9 mouse cellular contexts compared by ENCODE assay signal in the genomic region with DNA sequence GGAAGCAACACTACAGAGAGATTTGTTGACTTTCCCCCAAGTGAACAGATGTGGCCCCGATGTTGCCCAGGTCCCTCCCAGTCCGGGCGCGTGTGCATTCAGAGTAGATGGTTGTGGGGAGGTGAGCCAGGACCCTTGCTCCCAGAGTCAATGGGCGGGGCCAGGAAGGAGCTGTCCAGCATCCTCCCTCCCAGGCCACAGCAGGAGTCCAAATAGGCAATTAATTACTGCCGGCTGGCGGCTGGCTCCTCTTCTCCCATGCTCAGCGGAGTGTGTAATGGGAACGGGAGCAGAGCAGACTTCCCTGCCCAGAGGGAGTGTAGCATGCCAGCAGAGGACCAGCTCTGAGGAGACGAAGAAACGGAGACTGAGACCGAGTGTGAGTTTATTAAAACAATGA. TPM values are rescaled to one million over a fixed set of nuclear protein-coding genes. Genes with fewer than 3 reads are reported as not detected.
DNase-seq lines count a peak whose midpoint lies in the region; ATAC-seq and TF ChIP-seq lines count a peak whose summit lies in the region.
"Had no signal": no experiment of that assay in that cellular context is flagged by ENCODE, and none has a peak within 500 bp of the region (broad histone marks: within the 10 kb centered on the region; RNA-seq: fewer than 3 reads in every experiment).

No protein-coding gene starts in this region.

- peaks cover 10% of the 10 kb centered on the region; the same call in 1 of the 2 replicates for H3K27me3 ChIP-seq in limb, embryonic 14.5 days (ENCODE audit: control insufficient read depth, insufficient read depth, low read length)

- no peak overlapping the region for H3K9ac ChIP-seq in limb, embryonic 14.5 days (ENCODE audit: low read depth, low read length, severe bottlenecking)

- no peak for TF ChIP-seq POLR2A in limb, embryonic 14.5 days (IDR thresholded peaks at IDR 0.05; ENCODE audit: borderline replicate concordance, extremely low read depth, insufficient read depth, insufficient read length)

- no peak overlapping the region for H3K4me2 ChIP-seq in limb, embryonic 14.5 days (replicated peaks; ENCODE audit: low read depth, low read length, severe bottlenecking)

- no peaks in the 10 kb centered on the region for H3K36me3 ChIP-seq in limb, embryonic 14.5 days (ENCODE audit: control insufficient read depth, insufficient read depth, low read length)

- no peak overlapping the region for H3K27ac ChIP-seq in limb, embryonic 14.5 days (replicated peaks; ENCODE audit: low read depth, low read length)

- 2% methylated on average over 12 of the region's 12 CpGs for WGBS in limb, embryonic 14.5 days

- no peaks in the 10 kb centered on the region for H3K9me3 ChIP-seq in limb, embryonic 14.5 days (ENCODE audit: control insufficient read depth, low read length)

- H3K4me1 ChIP-seq in limb, embryonic 14.5 days (ENCODE audit: control insufficient read depth, insufficient read depth, low read length): no peaks in the 10 kb centered on the region

- H3K4me3 ChIP-seq in limb, embryonic 14.5 days (replicated peaks; ENCODE audit: low read length): no peak overlapping the region

- DNase-seq in ovary, postnatal 14 days (ENCODE audit: low spot score): peak; percentile 18
- DNase-seq in ovary, adult 18-20 months (ENCODE audit: low spot score): no peak
- peak; percentile 64 for DNase-seq in cerebellum, adult 9-11 months
- DNase-seq in limb, embryonic 14.5 days (ENCODE audit: low spot score): peak; percentile 33
- DNase-seq in testis, postnatal 10 days (ENCODE audit: low spot score): peak; percentile 60
- no peak for DNase-seq in right cerebral cortex, postnatal 36 days (ENCODE audit: low spot score in 2 of 2)
- DNase-seq in urinary bladder, adult 18-20 months (ENCODE audit: low spot score in 2 of 2): no peak

- ATAC-seq in hematopoietic stem cell, adult 5-6 weeks (replicated peaks in 1 of 2; ENCODE audit: insufficient read depth in 1 of 2, low FRiP score in 2 of 2, low TSS enrichment in 1 of 2, low read depth in 1 of 2, poor library complexity in 2 of 2, severe bottlenecking in 2 of 2): peak; percentile 43 to 48; a peak in 2 of 4 replicates
- no peak for ATAC-seq in limb, embryonic 14.5 days (ENCODE audit: low FRiP score, low read depth)

RNA-seq across cellular contexts. Expression of a gene that starts 15.5 kb away (rescaled TPM):
- total RNA-seq in hematopoietic stem cell, adult 5-6 weeks (2017): not detected in 2 replicates
- polyA plus RNA-seq in limb, embryonic 14.5 days (2012; rRNA removed): 0.21 and 0.36 TPM in 2 replicates
- not detected in 2 replicates for polyA plus RNA-seq in limb, embryonic 14.5 days (2014; fragmentation: Nextera tagmentation; extraction: Ambion mirVana)
- polyA plus RNA-seq: heart, postnatal 0 days had no signal

RNA-seq across cellular contexts. Expression of a gene that starts 29.6 kb away (rescaled TPM):
- 14.7 and 18.9 TPM in 2 replicates for total RNA-seq in hematopoietic stem cell, adult 5-6 weeks (2017)
- polyA plus RNA-seq in limb, embryonic 14.5 days (2012; rRNA removed): 13.5 and 14.5 TPM in 2 replicates
- 12.3 and 13.4 TPM in 2 replicates for polyA plus RNA-seq in limb, embryonic 14.5 days (2014; fragmentation: Nextera tagmentation; extraction: Ambion mirVana)

Comparison
In these comparisons a context has a peak if more than half of its experiments do, and no peak if none do; other contexts are left out.
1. DNase-seq: peak in ovary, postnatal 14 days (single experiment), cerebellum, adult 9-11 months (single experiment), limb, embryonic 14.5 days (single experiment) and testis, postnatal 10 days (single experiment); none in ovary, adult 18-20 months (single experiment), right cerebral cortex, postnatal 36 days (0 of 2) and urinary bladder, adult 18-20 months (0 of 2).